Mouse (Mus musculus) heart, postnatal 36 days (tissue): ENCODE results near the gene Tgfbrap1. TPM values are rescaled to one million over a fixed set of nuclear protein-coding genes. Genes with fewer than 3 reads are reported as not detected.
"Not testable (repeated sequence)": the region's sequence is repeated elsewhere in the genome, so short reads cannot be mapped to it uniquely, and the experiment has no call there.

ENCODE experiments used
- DNase-seq, 2 experiments: peaks; one replicate each; pipeline ENCODE4 v3.0.0; 2021 to 2022
- intact Hi-C: fragments of 180-260 bp; cut with DNase I; formaldehyde crosslinking; loops from one replicate; pipeline ENCODE4 v1.15.1; 2025
- microRNA-seq, 2 experiments: library from miRNA; unstranded; fragments of <30 nt; microRNA quantifications; one replicate each; pipeline ENCODE4 v1.2.0; 2021; ENCODE audit warnings: borderline number of aligned reads in 2 of 2
- total RNA-seq, 2 experiments: library from RNA; stranded (reverse); gene quantifications; 2 replicates each; pipeline ENCODE4 v1.2.3; 2021

Gene Tgfbrap1
- total RNA-seq, 2 experiments from 2014 or later = 14.9 to 15.3 TPM

- DNase-seq = no peak
- intact Hi-C loops = no loop called here
Measured at GRCm38 (mm10) chr1:43046990-43047389, 51.4 kb downstream of the Tgfbrap1 start.

- no peak for DNase-seq
- intact Hi-C loops = no loop called here
Measured at GRCm38 (mm10) chr1:43045204-43045982, 53.0 kb downstream of the Tgfbrap1 start.

GRCm38 (mm10) chr1:43042271-43042670 lies 56.2 kb downstream of the Tgfbrap1 start:
- no peak for DNase-seq
- intact Hi-C loops = no loop called here

- no peak for DNase-seq
- intact Hi-C loops = no loop called here
Measured at GRCm38 (mm10) chr1:43036014-43036413, 62.4 kb downstream of the Tgfbrap1 start.

- DNase-seq, intact Hi-C loops: not testable (repeated sequence)
Measured at GRCm38 (mm10) chr1:43015153-43015685, 83.2 kb downstream of the Tgfbrap1 start.

GRCm38 (mm10) chr1:43010461-43010860 lies 88.0 kb downstream of the Tgfbrap1 start:
- DNase-seq = no peak
- intact Hi-C loops = no loop called here

- intact Hi-C loops = no loop called here
- no peak for DNase-seq
Measured at GRCm38 (mm10) chr1:43006524-43006923, 91.9 kb downstream of the Tgfbrap1 start.

GRCm38 (mm10) chr1:43006051-43006514 lies 92.4 kb downstream of the Tgfbrap1 start:
- DNase-seq = no peak
- intact Hi-C loops = no loop called here

Small RNA genes lying within 50 kb of the gene (microRNA-seq; reads per million reads assigned to microRNA genes)
- 0 reads per million in 2 experiments for gene Gm24001

Other genes with a start within 250 kb of the Tgfbrap1 start
- gene Mrps9, start 247.4 kb downstream of the Tgfbrap1 start, total RNA-seq = 100 to 1,000 TPM; 104 to 114 TPM
- under 1 TPM; 0.19 to 0.67 TPM for gene Gpr45, start 145.8 kb downstream of the Tgfbrap1 start, total RNA-seq
- 10 to 100 TPM; 17.6 to 19.9 TPM for gene AI597479, start 73 bp upstream of the Tgfbrap1 start, total RNA-seq
- gene Fhl2, start 98.3 kb upstream of the Tgfbrap1 start, total RNA-seq = 1,000 to 10,000 TPM; 1,415 to 1,925 TPM